Mouse (Mus musculus) adrenal gland (tissue): Measurements from ENCODE around the gene Pard3b.

Experiments used
- intact Hi-C: fragments of 180-260 bp; cut with DNase I; formaldehyde crosslinking; loops from one replicate; pipeline ENCODE4 v1.15.1; 2025

The Pard3b gene

DNA sequence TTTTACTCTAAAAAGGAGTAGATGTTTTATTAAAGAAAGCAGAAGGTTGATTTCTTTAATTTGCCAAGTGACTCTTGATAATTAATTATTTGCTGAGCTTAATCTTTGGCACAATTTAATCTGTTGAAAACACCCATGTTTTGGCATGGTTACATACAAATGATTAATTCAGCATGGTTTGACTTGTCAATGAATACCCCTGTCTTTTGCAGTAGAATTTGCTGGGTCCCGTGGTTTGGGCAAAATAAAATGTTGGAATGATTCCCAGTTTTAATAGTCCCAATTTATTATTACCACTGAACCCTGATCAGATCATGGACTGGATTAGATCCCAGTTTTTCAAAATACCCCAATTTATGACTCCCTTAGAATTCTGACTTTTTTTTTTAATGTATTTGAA is 808.2 kb downstream of the Pard3b start:
- intact Hi-C loops: no loop called here

DNA sequence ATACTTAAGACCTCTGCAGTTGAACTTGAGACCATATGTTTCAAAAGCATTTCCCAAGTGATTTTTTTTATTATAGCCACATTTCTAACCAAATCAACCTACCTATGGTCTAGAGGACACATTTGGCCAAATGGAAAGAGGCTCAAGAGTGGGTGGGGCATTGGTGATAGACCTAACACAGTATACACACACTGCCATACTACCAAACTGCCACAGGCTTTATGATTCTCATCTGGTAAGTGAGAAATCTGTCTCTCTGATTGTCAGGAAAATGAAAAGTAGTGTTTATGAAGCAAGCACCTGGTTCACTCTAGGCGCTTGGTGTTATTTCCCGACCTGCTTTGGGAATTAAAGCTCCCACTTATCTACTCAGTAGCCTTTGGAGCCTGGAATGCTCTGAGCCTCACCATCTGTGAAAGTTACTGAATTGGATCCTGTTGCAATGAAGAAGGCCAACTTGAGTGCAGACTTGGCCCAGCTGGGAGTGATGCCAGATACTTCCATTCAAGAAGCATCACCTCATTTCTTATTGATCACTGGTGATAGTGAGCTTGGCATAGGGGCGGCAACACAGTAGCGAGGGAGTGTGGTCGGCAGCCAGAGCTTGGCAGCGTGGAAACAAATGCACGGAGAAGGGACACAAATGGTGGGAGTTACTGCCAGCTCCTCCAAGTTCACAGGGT is 810.7 kb downstream of the Pard3b start:
- intact Hi-C loops: no loop called here

DNA sequence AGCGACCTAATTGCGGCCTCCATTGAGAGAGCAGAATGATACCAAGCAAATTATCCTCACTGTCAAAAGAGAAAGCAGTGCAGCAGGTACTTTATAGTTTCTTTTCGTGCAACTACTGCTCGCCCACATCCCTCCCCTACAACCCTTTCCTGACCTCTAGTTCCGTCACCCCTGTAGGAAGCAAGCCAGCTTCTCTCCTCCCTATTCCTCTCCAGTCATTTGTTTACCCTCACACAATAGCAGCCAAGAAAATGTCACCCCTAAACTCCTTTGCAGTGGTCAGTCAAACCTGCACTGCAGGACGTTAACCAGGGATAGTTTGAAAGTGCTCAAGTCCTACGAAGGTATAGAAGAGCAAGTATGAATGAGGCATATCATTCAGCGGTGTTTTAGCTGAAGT is 826.9 kb downstream of the Pard3b start:
- intact Hi-C loops: no loop called here

DNA sequence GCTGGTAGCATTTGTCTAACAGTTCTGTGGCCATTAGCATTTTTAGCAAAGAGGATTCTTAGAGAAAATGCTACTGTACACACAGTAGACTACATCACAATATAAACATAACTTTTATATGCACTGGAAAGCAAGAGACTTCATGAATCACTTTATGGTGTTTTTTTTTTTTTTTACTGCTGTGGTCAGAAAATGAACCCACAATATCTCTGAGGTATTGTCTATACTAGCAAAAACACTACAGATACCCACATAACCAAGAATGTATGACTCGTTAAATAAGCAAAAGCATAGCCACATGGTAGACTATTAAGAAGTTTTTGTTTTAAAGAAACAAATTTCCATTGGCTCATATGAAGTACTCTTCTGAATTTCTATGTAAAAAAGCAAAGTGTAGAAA is 827.9 kb downstream of the Pard3b start:
- intact Hi-C loops: no loop called here

DNA sequence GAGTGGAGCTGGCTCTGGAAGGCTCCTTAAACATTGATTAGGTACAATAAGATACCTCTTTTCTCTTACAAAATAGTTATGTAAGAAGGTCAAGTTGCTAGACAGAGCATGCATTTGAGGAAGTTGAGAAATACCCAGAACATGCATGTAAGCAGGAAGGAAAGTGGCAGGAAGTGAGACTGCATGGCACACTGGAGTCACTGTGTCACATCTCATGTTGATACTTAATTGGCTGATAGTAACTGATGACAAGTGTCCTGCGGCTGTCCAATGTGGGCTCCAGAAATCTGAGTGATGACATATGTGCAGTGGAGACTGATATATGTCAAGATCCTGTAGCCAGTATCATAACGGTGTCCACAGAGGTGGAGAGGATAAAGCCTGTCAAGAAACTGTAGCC is 844.4 kb downstream of the Pard3b start:
- intact Hi-C loops: no loop called here

DNA sequence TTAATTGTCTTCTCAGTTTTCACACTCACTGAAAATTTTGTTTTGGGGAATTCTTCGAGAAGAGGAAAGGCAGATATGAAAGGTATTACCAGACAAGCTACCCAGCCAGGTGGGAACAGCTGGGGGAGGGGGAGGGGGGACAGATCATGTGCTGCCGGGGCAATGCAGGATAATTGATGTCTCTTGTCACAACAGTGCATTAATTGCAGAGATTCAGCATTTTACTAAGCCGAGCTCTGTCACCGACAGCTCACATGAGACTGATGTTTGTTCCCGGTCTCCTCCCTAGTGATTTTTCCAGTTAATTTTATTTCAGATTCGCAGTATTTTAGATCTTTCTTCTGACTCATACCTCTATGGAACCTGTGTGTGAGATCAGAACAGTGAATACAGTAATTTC is 850.2 kb downstream of the Pard3b start:
- intact Hi-C loops: no loop called here

DNA sequence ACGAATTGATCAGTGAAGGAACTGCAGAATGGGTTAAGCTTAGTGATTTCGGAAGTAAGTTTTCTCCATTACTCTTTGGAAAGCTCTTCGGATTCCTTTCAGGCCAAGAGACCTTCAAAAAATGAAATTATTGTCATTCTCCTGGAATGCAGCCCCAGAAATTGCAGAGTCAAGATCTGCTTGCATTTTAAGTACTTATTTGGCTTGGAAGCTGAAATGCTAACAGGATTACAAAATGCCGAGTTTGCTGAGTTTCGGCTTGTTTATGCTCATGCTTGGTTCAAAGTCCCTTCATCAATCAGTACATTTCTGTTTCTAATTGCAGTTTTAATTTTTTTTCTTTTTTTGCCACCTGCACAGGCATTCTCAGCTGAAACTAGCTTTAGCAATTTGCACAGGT is 860.5 kb downstream of the Pard3b start:
- intact Hi-C loops: no loop called here

DNA sequence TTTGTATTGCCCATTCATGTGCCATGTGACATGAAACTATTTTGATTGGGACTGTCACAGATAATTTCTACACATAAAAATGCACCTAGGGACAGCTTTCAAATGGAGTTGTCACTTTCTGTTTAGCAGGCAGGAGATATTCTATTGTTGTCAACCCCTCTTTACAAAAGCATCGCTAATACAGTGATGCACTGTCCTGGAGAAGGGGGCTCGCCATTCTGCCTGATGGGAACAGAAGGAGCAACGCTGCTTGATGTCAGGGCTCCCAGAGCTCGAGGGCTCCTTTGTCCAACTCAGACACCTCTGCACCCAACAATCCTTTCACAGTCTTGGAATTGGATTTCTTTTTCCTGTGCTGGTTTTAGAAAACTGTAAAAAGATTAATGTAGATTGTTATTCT is 871.9 kb downstream of the Pard3b start:
- intact Hi-C loops: no loop called here

DNA sequence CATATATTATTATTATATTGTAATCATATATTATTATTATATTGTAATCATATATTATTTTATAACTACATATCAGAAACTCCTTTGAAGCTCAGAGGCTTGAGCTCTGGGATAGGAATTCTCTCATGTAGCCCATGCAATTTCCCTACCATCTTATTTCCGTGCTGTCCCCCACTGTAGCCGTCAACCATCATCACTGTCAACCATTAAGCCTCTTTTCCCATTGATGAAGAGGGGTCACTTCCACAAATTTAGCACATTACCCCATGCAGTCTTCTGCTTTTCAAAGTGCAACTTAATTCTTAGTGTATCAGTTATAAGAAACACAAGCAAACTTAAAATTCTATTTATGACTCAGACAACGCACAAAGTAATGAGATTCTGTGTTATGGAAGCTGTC is 873.1 kb downstream of the Pard3b start:
- intact Hi-C loops: no loop called here

DNA sequence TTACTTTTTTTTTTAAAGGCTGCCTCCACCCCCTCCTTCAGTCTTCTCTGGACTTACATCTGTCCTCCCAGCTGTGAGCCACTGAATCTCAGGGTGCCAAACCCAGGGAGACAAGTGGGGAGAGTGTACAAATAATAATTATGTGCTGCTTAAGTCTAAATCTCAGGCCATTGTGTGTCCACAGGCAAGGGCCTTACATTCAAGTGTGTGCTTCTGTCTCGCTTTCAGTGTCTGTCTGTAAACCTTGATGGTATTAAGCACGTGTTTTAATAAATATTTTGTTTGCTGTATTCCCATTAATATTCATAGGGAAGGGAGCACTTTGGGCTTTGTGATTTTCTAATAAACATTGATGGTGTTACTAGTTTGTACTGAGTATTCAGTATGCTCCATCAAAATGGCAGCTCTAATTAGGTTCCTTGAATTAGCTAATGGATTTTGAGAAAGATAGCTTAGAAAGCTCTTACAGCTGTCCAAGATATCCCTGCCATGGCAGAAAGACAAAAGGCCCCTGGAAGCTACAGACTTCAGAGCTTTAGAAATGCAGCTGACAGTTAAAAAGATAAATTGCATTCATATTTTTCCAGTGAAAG is 880.1 kb downstream of the Pard3b start:
- intact Hi-C loops: no loop called here

DNA sequence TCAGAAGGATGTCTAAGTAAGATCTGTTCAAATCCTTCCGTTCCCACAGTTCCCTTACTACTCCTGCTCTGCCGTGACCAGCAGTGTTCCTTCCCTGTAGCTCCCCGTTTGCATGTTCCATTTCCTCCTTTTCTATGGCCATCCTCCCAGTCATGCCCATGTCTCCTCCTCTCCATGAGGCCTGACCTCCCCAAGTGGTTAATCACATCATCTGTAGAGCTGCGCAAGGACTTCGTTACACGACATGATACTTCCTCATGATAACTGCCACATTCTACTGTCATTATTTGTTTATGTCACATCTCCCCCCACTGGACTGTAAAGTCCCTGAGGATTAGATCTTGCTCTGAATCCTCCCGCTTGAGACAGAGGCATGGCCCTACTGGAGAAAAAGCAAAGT is 882.7 kb downstream of the Pard3b start:
- intact Hi-C loops: no loop called here

DNA sequence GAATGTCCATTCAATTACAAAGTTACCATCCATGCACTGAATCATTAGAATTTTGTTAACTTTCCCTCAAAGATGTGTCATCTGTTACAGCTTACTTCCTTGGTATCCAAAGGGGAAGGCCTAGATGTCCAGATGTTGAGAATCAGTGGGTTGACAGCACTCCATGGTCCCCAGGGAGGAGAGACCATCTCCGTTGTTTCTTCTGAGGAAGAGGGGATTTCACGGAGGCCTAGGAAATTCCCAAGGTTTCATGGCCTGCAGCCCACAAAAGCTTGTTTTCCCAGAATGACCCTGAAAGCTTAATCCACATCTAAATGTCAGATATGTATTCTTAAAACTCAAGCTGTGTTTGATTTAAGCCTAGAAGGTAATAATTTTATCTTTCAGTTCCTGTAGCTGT is 884.1 kb downstream of the Pard3b start:
- intact Hi-C loops: no loop called here

DNA sequence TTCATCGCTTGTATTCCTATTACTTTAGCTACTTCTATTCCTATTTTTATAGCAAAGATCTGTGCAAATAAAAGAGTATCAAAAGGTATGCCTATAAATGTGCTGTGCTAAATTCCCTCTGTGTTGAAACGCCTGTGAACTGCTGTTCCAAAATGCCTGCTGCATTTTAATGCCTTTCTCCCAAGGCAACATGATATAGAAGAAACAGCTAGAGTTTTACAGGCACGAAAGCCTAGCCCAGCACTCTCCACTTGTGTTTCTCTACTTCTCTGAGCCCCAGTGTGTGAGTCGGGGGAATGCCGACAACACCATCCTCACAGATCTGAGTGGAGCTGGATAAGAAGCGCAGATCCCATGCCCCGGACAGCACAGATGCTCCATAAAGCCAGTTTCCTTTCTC is 889.2 kb downstream of the Pard3b start:
- intact Hi-C loops: no loop called here

DNA sequence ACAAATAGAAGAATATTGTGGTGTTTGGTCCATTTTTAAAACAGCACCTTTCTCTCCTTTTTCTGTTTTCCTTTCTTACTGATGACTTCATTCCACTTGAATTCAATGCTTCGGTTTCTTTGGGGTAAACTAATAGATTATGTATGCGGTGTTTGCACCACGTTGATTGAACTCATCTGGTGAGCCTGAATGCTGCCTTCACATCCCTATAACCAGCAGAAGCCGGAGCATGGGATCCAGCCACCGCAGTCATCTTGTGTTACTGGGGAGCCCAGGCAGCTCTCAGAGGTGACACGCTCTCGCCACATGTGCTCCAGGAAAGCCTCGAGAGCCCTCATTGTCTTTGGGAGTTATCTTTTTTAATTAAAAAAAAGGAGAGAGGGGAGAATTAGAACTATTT is 891.3 kb downstream of the Pard3b start:
- intact Hi-C loops: no loop called here

DNA sequence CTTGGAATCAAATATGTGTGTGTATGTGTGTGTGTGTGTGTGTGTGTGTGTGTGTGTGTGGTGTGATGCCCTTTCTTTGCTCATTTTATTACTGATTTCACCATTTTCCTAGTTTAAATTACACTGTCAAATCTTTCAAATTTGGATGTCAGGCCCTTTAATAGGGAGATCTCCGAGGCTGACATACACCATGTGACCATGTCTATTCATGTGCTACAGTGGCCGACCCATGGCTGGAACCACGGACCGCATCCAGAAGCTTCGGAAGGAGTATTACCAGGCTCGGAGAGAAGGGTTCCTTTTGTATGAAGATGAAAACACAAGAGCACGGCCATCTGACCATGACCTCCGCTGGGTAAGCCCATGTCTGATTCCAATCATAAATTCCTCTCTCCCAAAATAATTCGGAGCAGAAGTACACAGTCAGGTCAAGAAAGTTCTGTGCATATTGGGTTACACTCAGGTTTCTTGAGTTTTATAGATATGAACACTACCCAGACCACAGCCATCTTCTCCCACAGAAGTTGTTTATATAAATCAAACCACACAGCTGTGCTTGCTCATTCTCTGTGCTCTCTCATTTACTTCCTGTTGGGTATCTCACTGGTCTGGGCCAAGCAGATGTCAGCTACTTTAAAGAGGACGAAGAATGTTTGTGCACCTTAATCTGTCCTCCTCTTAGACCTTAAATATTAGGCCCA is 894.0 kb downstream of the Pard3b start:
- intact Hi-C loops: no loop called here

DNA sequence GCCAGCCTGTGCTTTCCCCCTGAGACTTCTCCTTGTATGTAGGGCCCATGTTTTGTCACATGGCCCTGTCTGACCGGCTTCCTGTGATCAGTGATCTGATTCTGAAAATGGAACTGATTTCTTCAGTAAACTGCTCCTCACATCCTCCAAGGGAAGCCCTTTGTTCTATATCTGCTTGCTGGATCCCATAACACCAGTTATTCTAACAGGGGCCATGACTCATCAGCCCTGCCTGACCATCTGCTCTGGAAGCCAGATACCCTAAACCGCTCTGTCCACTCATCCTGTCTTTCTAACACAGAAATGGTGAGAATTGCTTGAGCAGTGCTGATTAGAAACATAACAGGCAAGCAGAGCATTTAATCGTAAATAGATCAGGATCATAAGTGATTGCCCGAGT is 910.3 kb downstream of the Pard3b start:
- intact Hi-C loops: no loop called here

DNA sequence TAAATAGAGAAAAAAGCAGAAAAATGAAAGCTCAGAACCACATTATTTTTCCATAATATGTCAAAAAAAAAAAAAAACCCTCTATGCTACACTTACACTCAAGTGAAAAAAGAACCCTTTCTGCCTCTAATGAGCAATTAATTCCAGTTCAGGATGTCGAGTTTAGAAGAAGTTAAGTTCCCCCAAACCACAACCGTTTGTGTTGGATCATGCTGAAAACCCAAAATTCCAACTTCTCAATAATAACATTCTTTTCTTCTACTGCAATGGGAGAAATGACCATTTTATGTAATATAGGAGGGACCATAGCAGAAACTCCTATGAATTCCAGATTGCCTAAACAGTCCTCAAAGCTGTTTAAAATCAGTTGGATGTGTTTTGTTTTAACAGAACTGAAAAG is 911.9 kb downstream of the Pard3b start:
- intact Hi-C loops: no loop called here

DNA sequence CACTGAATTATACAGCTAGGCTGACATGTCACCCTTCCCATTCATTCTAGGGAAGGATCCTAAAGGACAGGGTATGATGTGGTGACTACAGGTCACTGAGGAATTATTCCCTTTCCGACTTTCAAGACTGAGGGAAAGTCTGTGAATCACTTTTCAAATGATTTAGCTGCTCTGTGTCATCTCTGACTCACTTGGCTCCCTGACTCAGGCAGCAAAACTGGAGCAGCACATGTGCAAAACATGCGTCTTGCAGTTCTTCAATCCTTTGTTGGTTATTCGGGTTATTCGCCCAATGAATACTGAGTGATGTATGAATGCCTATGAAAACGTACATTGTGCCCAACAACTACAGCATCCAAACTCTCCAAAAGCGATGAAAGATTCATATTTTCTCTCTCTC is 912.9 kb downstream of the Pard3b start:
- intact Hi-C loops: no loop called here

DNA sequence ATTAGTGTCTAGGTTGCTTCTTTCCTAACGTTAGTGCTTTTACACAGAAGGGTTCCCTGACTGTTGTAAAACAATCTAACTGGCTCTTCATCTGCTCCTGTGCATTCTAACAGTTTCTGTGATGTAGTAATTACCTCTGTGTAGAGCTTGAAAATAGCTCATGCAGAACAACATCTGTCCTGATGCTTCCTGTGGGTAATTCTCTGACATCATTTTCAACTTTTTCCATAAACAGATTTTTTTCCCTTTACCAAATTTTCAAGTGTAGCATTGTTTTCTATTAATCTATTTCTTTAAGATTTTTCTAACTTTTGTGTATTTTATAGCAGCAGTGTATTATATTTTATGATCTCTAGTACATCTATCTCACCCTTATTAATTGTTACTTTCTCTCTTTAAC is 917.2 kb downstream of the Pard3b start:
- intact Hi-C loops: no loop called here

DNA sequence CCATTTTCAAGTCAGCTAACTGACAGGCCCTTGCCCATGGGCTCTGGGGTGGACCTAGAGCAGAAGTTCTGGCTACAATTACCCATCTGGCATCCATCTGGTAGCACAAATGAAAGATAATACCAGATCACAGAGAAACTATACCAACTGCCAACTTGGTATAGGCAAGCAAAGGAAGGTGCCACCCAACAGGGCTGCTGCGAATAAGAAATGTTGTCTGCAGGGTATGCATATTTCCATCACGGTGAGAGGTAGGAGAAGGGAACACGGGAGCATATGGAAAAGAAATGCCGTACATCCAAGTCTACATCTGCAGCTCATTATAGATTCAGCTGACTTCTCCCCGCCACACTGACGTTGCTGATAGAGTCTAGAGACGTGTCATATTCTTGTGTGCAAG is 924.4 kb downstream of the Pard3b start:
- intact Hi-C loops: no loop called here

DNA sequence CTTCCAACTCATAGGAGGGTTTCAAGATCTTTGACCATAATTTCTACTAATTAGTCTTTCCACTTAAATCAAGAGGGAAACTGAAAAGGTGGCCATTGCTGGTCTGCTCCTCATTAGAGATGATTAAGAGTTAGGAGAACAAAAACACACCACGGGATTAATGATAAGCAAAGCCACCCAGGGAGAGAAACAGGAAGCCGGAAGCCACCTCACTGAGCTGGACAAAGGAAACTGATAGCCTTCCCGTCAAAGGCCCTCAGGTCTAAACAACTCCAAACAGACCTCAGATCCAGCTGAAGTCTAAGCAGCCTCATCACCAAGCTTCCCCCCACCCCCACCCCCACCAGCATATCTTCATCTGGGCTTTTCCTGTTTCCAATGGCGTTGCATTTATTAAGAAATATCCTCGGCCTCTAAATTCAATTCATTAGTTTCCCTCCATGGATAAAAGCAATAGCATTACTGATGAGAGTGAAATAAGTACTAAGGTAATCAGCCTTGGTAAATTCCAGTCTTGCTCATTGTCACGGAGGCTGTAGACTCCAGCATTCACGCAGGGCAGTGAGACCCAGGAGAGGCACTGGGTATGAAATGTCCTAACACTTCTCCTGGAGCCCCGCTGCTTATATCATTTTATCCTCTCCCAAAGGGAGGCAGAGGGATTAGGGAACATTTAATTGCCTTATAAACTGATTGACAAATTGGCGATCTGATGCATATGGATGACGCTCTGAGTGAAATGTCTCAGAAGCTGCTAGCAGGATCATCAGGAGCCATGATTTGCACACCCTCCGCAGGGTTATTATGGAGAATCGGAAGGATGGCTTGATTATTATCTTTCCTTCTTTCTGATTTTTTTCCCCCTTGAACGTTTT is 925.9 kb downstream of the Pard3b start:
- intact Hi-C loops: no loop called here
